Mouse (Mus musculus) retina, adult 2 months (tissue): Measurements from ENCODE around the gene Arl8a.
"Not testable (repeated sequence)": the region's sequence is repeated elsewhere in the genome, so short reads cannot be mapped to it uniquely, and the experiment has no call there.

Experiments used
- DNase-seq: peaks from one replicate; pipeline ENCODE4 v3.0.0-alpha.2; 2012; ENCODE audit warnings: low read depth, low spot score

Arl8a gene

DNA sequence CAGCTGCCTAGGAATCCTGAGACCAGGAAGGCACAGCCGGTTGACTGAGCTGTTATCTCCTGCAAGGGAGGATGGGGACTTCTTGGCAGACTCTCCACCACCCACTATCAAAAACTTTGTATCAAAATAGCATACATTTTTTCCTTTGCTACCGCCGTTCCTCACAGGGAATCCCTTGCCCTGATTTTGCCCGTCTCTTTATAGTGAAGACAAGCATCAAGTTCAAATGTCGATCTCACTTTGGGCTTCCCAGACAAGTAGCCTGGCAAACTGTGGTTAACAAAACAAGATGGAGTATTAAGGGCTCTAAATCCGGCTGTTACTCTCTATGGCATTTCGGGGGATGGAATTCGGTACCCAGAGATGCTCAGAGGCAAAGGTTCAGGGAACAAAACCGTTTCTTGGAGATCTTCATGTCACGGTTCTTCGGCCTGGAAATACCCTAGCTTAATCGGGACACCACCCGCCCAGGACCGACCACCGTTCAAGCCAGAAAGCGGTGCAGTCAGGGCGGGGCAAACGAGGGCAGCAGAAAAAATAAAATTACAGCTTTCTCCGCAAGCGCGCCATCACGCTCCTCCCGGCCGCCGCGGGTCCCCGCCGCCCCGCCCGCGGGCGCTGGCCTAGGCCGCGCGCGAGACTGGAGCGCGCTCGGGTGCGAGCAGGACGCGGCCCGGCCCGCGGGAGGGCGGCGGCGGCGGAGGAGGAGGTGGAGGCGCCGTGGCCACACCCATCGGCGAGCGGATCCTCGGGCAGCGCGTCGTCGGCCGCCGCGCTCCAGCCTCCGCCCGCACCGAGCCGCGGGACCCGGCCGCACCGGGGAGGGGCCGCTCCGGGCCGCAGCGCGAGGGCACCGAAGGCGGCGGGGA is at the start of gene Arl8a:
Gene Arl8a, plus strand, starts transcription at position 748 of the 869 bp plus-strand sequence.
- DNase-seq, result peak; percentile 66

DNA sequence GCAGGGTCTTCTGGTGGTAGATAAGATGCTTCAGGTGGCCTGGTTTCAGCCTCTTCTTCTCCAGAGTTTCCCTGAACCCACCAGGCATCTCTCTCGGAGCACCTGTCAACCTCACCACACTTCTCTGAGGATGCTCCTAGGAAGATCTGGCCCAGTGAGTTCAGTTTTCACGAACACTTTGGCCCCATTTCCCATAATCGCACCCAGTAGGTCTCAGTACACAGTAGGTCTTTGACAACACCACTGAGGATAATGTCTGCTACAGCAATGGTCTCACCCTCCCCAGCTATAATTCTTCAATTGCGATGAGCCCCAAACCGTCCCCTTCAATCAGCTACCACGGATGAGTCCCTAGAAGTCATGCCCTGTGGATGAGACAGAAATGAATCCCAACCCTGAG is 49.2 kb upstream of the Arl8a start:
- DNase-seq, result no peak

DNA sequence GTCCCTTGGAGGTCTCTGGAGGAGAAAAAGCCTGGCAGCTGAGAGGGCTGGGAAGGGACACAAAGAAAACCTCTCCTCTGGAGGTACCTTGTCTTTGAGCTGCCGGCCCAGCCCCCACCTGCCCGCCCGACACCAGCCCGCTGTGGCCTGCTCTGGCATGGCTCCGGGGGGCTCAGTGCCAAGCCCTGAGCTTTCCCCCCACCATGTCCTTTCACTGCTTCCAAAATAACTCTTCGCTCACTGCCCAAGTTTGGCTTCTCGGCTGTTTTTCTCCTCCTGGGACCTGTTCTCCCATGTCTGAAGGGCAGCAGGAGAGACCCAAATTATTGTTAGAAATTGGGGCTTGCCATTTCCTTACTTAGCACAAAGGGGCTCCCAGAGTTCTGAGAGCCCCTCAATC is 48.2 kb upstream of the Arl8a start:
- DNase-seq, result no peak

DNA sequence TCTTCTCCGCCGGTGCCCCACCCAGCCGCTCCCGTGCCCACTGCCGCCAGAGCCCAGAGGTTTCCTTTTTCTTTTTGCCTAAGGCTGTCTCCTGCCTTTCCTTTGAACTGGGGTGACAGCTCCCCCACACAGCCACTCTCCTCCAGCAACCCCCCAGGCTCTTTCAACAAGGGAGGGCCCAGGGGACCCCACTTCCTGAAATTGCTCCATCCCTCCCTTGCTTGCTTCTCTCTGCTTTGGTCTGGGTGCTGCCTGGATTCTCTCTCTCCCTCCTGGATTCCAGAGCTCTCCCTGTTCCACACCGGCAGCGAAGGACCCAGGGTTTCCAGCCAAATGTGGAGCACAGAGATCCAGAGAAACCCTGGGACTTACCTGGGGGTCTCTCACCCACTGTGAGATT is 46.2 kb upstream of the Arl8a start:
- no peak for DNase-seq

DNA sequence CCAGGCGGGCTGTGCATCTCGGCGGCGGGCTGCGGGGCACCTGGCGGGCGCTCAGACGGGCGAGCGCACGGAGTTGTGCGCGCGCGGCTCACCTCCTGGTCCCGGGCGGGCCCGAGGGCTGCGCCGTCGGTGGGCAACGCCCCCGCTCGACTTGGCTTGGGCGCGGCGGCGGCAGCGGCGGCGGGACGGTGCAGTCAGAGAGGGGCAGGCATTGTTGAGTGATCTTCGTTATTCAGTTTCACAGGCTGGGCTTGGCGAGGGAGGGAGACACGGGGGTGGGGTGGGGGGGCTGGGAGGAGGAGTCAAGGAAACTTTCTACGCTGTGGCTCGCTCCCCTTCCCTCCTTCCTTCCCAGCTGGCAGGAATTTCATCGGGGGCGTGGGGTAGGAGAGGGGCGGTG is 41.5 kb upstream of the Arl8a start, which contains the start of gene Lgr6:
Gene Lgr6, minus strand, starts transcription at position 153 of the 400 bp plus-strand sequence.
- DNase-seq, result no peak

DNA sequence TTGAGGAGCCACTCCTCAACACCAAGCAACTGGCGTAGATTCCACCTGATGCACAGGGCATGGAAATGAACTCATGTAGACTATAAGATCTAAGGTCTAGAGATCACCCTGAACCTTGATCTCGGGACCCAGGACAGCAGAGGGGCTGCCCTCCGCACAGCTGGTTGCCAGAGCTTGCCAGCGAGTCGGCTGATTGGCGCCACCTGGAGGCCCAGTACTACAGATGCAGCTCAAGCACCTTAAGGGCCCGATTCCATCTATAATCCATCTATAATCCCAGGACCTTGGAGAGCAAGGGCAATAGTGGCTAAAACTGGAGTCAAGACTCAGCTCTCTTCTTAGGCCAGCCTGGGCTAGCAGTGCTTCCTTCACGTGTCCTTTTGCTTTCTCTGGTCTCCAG is 40.7 kb upstream of the Arl8a start:
- peak; percentile 54 for DNase-seq

DNA sequence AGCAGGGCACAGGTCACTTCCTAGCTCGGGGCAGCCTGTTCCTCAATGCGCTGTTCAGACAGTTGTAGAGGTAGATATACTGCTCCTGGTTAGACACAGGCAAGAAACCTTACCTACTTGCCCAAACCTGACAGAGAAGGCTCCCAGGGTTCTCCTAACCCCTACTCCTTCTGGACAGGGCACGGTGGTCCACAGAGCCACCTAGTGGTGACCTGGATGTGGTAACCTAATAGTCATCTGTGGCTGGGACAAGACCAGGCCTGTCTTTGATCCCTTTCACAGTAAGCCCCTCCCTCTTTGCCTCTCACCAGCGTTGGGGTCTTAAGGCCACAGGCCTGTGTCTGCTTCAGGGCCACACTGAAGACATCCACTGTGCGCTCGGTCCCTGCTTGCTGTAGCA is 38.0 kb upstream of the Arl8a start:
- DNase-seq, result peak; percentile 40

DNA sequence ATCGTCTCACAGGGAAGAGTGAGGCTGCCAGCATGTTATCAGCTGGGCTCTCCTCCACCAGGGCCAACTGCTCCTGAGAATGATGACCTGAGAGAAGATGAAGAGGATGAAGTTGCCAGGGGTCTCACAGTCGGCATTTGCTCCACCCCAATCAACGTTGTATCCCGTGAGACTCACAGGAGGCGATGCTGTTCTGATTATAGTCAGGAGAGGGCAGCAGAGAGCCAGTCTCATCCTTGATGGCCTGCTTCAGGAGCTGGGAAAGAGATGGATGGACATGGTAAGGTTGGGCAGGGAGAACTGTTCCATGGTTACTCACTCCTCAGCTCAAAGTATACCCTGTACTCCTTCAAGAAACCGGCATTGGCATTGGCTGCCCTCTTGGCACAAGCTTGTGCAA is 36.5 kb upstream of the Arl8a start:
- DNase-seq, result peak; percentile 45

DNA sequence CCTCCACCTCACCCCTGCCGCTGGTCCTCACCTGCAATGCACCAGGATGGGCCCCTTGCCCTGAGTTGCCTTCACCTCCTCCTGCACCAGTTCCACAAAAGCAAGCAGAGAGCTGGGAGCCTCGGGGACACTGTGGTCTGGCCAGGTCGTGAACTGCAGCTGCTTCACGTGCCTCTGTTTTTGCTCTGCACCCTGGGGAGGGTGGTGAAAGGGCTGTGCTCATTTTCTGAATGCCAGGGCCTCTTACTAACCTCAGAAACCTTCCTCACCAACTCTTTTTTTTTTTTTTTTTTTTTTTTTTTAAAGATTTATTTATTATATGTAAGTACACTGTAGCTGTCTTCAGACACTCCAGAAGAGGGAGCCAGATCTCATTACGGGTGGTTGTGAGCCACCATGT is 35.4 kb upstream of the Arl8a start:
- DNase-seq, result not testable (repeated sequence)

DNA sequence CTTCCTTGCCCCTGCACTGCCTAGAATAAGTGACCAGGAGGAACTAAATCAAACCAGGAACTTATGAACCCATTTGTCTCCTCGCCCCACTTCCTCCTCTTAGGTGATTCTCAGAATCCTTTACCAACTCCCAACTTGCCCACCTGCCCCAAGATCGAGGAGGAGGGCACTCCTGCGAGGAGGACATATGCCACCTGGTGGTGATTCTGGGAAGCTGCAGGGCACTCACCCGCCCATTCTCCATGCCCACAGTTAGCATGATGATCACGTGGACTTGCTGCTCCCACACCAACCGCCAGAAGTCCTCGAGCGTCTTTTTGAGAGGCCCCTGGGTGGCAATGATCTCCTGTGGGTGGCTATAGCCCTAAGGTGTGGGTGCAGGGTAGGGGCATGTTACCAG is 34.0 kb upstream of the Arl8a start:
- no peak for DNase-seq

DNA sequence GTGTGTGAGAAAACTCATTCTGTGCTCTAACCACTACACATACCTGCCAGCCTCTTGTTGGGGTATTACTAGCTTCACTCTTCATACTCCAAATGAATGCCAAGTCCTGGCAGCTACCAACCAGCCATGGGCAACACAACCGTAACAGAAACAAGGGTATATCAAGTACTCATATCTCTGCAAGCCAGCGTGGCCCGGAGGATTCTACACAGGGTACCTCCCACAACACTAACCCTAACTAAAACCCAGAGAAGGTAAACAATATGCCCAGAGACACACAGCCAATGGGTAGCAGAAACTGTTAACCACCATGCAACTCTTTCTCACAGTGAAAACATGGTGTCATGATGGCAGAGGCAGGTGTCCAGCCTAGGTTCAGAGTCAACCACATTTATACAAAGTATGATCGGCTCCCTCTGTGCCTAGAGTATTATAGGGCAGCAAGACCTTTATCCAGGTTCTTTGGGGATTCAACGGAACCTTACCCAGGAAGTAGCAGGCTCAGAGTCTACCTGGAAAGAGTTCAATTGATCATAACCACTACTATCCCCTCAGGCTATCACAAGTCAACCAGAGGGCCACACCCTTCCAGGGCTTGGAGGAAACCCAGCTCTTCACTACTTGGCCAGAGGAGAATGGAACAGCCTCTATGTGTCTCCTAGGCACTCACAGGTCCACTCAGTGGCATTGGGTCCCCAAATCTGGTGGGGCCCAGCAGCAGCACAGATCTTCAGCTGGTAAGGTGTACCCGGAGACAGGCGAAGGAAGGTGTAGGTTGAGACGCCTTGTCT is 21.9 kb upstream of the Arl8a start:
- DNase-seq, result no peak

DNA sequence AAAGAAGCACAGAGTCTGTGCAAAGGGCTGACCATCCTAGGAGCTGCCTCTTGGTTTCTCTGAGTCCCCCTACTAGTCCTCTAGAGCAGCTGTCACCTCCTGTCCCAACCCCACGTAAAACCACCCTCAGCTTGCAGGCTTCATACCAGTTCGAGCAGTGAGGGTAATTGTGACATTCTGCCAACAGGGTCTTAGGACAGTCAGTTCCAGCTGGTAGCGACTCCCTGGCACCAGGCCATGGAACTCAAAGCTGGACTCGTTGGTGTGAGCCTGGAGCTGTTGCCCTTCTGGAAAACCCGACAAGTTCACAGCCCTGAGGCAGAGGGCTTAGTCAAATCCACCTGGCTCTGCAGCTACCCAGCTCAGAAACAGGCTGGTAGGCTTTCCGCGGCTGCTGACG is 20.6 kb upstream of the Arl8a start:
- DNase-seq, result no peak

DNA sequence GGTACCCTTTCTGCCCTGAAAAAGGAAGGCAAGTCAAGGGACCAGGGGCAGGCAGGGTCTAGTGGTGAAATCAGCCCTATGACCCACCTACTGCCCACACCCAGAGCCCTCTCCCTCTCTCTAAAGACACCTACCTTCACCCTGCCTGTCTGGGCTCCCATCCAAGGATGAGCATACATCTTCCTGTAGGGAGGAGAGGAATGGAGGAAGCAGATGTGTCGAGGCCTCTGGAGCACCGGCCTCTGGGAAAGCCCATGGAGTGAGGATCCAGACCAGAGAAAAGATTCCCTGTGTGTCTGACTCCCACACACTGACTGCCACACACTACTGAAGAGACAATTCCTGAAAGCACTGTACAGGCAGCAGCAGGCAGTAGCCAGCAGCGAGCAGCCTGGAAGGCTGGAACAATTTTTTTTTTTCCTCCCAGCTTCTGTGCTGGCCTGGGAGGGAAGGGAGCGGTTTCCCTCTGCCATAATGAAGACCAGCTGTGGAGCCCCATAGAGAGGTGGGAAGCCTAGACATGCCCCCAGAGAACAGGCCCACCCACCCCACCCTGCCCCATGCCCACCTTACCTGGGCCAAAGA is 20.1 kb upstream of the Arl8a start:
- DNase-seq, result no peak

DNA sequence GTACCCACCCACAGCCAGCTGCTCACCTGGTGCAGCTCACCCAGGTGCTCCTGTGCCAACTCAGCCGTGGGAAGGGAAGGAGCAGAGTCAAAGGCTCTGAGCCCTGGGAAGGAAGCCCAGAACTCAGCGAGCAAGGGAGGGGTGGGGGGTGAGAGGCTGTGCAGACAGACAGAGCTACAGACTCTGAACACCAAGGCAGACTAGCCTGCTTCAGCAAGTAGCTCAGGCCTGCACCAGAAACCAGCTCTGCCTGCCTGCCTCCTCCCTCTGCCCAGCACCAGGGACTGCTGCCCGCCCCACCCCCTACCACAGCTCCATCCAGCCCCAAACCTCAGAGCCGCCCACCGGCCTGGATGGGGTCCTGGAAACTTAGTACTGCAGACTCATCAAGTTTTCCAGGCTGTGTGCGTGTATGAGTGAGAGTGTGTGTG is 18.6 kb upstream of the Arl8a start:
- no peak for DNase-seq

DNA sequence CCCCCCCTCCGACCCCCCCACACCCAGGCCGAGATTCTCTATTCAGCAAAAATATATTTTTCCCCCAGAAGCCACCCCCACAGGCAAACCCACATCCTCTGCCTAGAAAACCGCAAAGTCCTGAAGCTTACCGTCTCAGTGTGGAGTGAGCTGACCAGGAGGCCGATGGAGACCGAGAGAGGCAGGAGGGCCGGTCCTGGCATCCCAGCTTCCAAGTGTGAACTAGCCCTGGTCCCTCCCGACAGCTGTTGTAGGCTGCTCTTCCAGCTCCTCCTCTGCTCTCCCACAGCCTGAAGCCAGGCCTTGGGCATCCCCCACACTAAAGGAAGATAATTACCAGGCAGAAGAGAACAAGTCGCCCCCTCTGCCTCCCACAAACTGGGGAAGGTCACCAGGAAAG is 17.6 kb upstream of the Arl8a start:
- DNase-seq, result no peak

DNA sequence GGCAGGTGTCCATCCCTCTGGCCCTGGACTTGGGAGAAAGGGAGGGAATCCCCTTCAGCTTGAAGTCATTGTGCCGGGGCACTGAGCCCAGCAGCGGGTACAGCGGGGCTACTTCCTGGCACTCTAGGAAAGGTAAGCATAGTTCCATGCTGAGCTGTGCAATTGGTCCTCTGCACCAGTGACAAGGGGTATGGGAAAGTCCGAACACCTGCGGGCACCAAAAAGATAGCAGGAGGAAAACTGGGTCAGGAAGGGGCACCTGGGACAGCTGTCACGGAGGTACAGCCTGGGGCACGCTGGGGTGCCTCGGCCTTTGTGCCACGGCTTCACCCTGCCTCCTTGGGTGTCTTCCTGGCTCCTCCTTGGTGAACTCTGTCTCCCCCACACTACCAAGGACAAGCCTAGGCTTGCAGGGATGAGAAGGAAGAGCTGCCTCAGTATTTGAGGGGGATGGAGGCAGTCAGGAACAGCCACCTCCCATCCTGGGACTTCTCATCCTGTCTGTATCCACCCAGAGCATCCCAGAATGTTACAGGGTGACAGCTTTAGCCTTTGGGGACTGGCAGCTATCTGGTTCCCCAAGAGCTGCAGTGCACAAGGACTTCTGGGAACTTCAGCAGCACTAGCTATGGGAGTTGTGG is 17.0 kb upstream of the Arl8a start:
- DNase-seq, result no peak

DNA sequence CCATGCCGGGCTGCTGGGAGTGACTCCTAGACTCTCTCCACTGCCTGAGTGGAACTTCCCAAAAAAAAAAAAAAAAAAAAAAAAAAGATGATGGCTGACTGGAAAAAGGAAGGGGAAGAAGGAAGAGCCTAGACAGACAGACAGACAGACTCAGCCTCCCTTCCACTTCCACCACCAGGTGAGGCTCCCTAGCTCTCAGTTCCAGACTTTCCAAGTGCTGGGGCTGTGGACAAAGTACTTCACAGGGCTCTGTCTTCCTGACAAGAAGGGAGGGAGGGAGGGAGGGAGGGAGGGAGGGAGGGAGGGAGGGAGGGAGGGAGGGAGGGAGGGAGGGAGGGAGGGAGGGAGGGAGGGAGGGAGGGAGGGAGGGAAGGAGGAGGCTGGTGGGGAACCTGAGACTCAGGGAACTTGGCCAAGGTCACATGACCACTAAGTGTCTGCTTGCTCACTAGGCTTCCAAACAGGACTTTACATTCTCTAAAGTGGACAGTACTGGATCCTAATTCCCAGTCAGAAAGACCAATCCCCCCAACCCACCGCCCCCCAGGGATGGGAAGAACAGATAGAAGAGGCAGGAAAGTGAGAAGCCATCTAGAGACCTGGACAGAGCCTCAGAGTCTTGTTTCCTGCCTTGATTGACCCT is 16.1 kb upstream of the Arl8a start:
- DNase-seq, result no peak

DNA sequence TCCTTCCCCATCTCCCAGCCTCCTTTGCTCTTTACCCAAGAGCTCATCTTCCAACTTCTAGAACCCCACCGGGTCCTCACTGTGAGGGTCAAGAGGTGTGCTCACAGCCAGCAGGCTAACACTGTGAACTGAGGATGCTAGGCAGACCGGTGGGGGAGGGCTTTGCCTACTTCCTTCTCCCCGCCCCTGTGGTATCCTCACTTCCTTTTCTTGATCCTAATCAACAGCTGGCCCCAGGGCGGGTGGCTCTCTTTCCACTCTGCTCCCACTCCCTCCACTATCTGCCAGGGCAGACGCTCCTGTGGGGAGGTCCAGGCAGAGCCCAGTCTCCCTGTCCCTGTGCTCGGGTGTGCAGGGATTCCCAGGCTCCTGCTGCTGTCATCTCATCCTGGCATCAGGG is 15.6 kb upstream of the Arl8a start:
- no peak for DNase-seq

DNA sequence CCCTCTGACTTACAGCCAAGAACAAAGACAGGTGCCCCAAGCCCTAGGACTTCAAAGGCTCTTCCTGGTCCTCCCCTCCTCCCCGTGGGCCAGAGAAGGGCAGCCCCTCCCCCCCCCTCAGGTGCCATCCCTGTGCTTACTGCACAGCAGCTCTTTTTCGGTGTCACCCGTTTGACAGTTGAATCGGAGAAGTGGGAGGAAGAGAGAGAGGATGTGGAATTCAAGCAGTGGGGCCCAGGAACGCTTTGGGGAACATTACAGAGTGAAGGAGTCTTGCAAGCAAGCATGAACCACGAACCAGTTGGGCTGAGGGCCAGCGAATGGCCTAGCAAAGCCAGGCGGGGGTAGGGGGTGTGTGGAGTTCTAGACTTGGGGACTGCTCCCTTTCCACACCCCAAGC is 15.1 kb upstream of the Arl8a start:
- DNase-seq, result no peak

DNA sequence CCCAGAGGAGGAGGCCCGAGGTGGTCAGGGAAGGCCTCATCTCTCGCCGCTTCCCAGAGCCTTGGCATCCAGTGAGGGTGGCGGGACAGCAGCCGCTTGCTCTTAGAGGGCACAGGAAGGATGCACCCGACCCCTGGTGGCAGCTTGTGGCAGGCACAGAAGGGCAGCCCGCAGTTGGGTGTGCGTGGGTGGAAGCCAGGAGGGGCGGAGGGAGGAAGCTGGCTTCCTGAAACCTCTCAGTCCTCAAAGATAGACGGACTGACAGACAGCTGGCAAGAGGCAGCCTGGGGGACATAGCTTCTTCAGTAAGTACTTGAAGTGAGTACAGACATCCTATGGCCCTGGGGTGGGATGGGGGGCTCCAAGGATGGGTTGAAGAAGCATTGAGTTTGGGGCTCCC is 14.2 kb upstream of the Arl8a start, which contains the start of gene Ptpn7:
Gene Ptpn7, plus strand, starts transcription at position 228 of the 400 bp plus-strand sequence.
- DNase-seq, result no peak

DNA sequence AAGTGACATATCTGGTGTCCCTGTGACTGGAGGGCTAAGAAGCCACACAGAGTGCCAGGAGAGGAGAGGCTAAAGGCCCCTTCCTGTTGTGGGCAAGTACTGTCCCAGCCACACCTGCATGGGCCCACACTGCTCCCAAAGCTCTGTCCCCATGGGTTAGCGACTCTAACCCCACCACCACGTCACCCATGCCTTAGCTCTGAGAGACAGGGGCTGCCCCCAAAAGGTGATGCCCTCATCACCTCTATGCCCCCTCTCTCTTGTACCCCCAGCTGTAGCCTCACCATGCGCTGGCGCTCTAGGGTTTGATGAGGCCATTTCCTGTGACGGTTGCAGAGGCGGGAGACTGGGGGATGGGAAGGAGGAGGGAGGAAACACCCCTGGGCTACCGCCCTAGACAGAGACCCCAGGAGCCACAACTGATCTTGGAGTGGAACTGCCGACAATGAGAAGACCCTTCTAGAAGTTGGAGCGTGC is 13.7 kb upstream of the Arl8a start:
- DNase-seq, result no peak
